Mouse (Mus musculus) midbrain, embryonic 10.5 days (tissue): ENCODE results near the gene Ppp2r5d. TPM values are rescaled to one million over a fixed set of nuclear protein-coding genes. Genes with fewer than 3 reads are reported as not detected.
A peak's percentile ranks its signal among the peaks of the same experiment; 100 is the strongest.

Experiments
- DNase-seq: peaks from one replicate; pipeline ENCODE4 v3.0.0-alpha.2; 2017; ENCODE audit warnings: low spot score
- H3K27ac ChIP-seq: fragments of 300-500 bp; sonication (generic); replicated peaks from 2 replicates; pipeline ENCODE4 v1.5.1; 2016; ENCODE audit warnings: mild to moderate bottlenecking
- H3K27me3 ChIP-seq: fragments of 300-500 bp; sonication (generic); 2 replicates; pipeline ENCODE4 v1.6.1; 2016; ENCODE audit warnings: low read depth, mild to moderate bottlenecking; ENCODE audit not compliant: poor library complexity, severe bottlenecking
- H3K36me3 ChIP-seq: fragments of 300-500 bp; sonication (generic); 2 replicates; pipeline ENCODE4 v1.6.1; 2016; ENCODE audit warnings: mild to moderate bottlenecking, moderate library complexity
- H3K4me1 ChIP-seq: fragments of 300-500 bp; sonication (generic); 2 replicates; pipeline ENCODE4 v1.6.1; 2016
- H3K4me3 ChIP-seq: fragments of 300-500 bp; sonication (generic); 2 replicates; pipeline ENCODE4 v1.5.1; 2016; ENCODE audit warnings: mild to moderate bottlenecking, moderate library complexity
- H3K9me3 ChIP-seq: fragments of 300-500 bp; sonication (generic); replicated peaks from 2 replicates; pipeline ENCODE4 v1.6.1; 2016; ENCODE audit warnings: mild to moderate bottlenecking
- WGBS: fragments of 180-500 bp; shearing (Covaris S2); methylation state at CpG from one replicate; pipeline ENCODE4 v1.1.7; 2016; 5-methylcytosine and 5-hydroxymethylcytosine counted together
- polyA plus RNA-seq: library from polyadenylated mRNA; unstranded; fragments of >200 nt; fragmentation: Nextera tagmentation; extraction: Ambion mirVana; gene quantifications from 2 replicates; pipeline ENCODE4 v1.2.1, GENCODE M21; 2016

The Ppp2r5d gene
- polyA plus RNA-seq, 1 experiment from 2014 or later: 146 TPM

GRCm38 (mm10) chr17:46734055-46734454 is 29.1 kb upstream of the Ppp2r5d start:
- peaks cover 15% of the 10 kb centered on the region for H3K27me3 ChIP-seq
- no peaks in the 10 kb centered on the region for H3K9me3 ChIP-seq
- no peak overlapping the region for H3K27ac ChIP-seq
- H3K36me3 ChIP-seq: peaks cover 49% of the 10 kb centered on the region
- DNase-seq: no peak
- H3K4me1 ChIP-seq: peaks cover 1% of the 10 kb centered on the region
- 94% methylated on average over 3 of the region's 3 CpGs for WGBS
- H3K4me3 ChIP-seq: no peak overlapping the region

DNA sequence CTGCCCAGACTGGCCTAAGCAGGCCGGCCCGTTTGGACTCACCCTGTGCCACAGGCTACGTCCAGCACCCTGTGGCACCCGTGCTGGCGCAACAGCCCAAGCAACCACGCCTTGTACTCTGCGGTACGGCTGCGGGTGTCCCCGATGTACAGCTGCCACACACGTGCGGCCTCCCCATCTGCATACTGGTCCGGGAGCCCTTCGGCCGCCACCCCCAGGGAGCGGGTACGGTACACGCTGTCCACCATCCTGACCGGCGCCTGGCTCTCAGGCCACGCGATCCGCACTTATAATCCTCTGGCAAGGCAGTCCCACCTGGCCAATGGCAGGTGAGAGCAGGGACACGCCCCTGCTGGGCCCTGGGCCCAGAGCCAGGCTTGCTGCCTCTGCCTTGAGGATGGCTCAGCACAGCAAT is 24.0 kb upstream of the Ppp2r5d start, which contains the start of gene Gnmt:
Gnmt (minus strand) TSS at position 265 of the 415 bp plus-strand sequence.
- no peaks in the 10 kb centered on the region for H3K9me3 ChIP-seq
- 18% methylated on average over 24 of the region's 24 CpGs for WGBS
- peaks cover 11% of the 10 kb centered on the region for H3K4me1 ChIP-seq
- H3K36me3 ChIP-seq: peaks cover 28% of the 10 kb centered on the region
- no peak within 1 kb of the TSS for H3K27ac ChIP-seq
- H3K27me3 ChIP-seq: peaks cover 28% of the 10 kb centered on the region
- H3K4me3 ChIP-seq: no peak within 1 kb of the TSS
- DNase-seq: no peak

- DNase-seq: no peak
- Histone ChIP-seq H3K36me3 (peaks cover 28% of the 10 kb centered on the region), H3K4me1 (peaks cover 11% of the 10 kb centered on the region), H3K4me3 (no peak overlapping the region), H3K9me3 (no peaks in the 10 kb centered on the region), H3K27me3 (peaks cover 28% of the 10 kb centered on the region), H3K27ac (no peak overlapping the region)
- 50% methylated on average over 11 of the region's 11 CpGs for WGBS
These were observed 23.6 kb upstream of the Ppp2r5d start for GRCm38 (mm10) chr17:46728496-46728895.

DNA sequence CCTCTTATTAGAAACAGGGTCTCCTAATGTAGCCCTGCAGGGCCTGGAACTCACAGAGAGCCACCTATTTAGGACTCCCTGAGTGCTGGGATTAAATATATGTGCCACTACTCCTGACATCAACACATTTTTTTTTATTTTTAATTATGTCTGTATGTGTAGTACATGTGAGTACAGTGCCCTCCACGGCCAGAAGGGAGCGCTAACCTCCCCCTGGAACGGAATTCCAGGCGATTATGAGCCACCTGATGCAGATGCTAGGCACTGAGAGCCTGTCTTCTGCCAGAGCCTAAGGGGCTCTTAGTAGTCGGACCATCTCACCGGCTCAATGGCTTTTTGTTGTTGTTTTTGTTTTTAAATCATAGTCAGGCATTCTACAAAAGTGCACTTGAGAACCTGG is 23.1 kb upstream of the Ppp2r5d start:
- no peak overlapping the region for H3K4me3 ChIP-seq
- peaks cover 11% of the 10 kb centered on the region for H3K4me1 ChIP-seq
- 39% methylated on average over 6 of the region's 6 CpGs for WGBS
- H3K9me3 ChIP-seq: no peaks in the 10 kb centered on the region
- H3K27me3 ChIP-seq: peaks cover 28% of the 10 kb centered on the region
- DNase-seq: no peak
- H3K36me3 ChIP-seq: peaks cover 32% of the 10 kb centered on the region
- H3K27ac ChIP-seq: no peak overlapping the region

DNA sequence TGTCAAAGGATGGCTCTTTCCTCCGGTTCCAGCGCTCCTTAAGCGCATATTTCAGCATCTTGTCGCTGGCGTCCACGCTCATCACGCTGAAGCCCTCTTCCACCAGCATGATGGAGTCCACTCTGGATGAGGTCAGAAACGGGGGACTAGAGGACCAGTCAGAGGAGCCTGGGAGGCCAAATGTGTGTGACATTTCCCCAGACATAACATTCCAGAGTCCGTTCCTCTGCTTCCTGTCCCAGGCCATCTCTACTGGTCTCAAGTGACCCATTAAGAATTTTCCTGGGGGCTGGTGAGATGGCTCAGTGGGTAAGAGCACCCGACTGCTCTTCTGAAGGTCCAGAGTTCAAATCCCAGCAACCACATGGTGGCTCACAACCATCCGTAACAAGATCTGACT is 22.4 kb upstream of the Ppp2r5d start:
- no peak overlapping the region for H3K4me3 ChIP-seq
- peaks cover 39% of the 10 kb centered on the region for H3K36me3 ChIP-seq
- 92% methylated on average over 11 of the region's 11 CpGs for WGBS
- peaks cover 28% of the 10 kb centered on the region for H3K27me3 ChIP-seq
- DNase-seq: no peak
- H3K9me3 ChIP-seq: no peaks in the 10 kb centered on the region
- H3K4me1 ChIP-seq: peaks cover 11% of the 10 kb centered on the region
- no peak overlapping the region for H3K27ac ChIP-seq

GRCm38 (mm10) chr17:46725731-46726645 is 21.1 kb upstream of the Ppp2r5d start:
- DNase-seq: no peak
- no peaks in the 10 kb centered on the region for H3K9me3 ChIP-seq
- WGBS: 95% methylated on average over 26 of the region's 26 CpGs
- H3K4me1 ChIP-seq: peaks cover 11% of the 10 kb centered on the region
- H3K27me3 ChIP-seq: peaks cover 28% of the 10 kb centered on the region
- H3K4me3 ChIP-seq: no peak overlapping the region
- peaks cover 50% of the 10 kb centered on the region for H3K36me3 ChIP-seq
- no peak overlapping the region for H3K27ac ChIP-seq

DNA sequence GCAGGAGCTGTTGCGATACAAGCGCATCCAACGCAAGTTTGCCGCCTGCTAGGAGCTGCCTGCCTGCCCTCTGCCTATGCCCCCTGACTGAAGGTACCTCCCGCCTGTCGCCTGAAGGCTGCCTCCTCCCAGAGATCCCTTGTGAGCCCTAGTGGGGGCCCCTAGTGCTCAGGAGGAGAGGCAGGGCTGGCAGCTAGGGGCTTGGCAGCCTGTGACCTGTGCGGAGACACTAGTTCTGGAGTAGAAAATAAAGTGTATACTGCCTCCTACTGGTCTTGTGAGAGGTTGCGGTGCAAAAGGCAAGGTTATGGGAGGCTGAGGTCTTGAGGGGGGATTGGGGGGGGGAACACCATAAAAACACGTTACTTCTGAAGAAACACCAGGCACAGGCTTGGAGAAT is 20.4 kb upstream of the Ppp2r5d start:
- Histone ChIP-seq H3K4me3 (no peak overlapping the region), H3K27me3 (peaks cover 26% of the 10 kb centered on the region), H3K27ac (no peak overlapping the region), H3K9me3 (no peaks in the 10 kb centered on the region), H3K4me1 (peaks cover 11% of the 10 kb centered on the region), H3K36me3 (peaks cover 57% of the 10 kb centered on the region)
- WGBS: 55% methylated on average over 9 of the region's 9 CpGs
- peak; percentile 44 for DNase-seq

- H3K36me3 ChIP-seq: peaks cover 57% of the 10 kb centered on the region
- no peak overlapping the region for H3K4me3 ChIP-seq
- H3K27me3 ChIP-seq: peaks cover 19% of the 10 kb centered on the region
- H3K9me3 ChIP-seq: no peaks in the 10 kb centered on the region
- H3K27ac ChIP-seq: no peak overlapping the region
- peaks cover 11% of the 10 kb centered on the region for H3K4me1 ChIP-seq
- WGBS: 82% methylated on average over 20 of the region's 20 CpGs
- DNase-seq: no peak
These were observed 19.7 kb upstream of the Ppp2r5d start for GRCm38 (mm10) chr17:46724477-46725084.

DNA sequence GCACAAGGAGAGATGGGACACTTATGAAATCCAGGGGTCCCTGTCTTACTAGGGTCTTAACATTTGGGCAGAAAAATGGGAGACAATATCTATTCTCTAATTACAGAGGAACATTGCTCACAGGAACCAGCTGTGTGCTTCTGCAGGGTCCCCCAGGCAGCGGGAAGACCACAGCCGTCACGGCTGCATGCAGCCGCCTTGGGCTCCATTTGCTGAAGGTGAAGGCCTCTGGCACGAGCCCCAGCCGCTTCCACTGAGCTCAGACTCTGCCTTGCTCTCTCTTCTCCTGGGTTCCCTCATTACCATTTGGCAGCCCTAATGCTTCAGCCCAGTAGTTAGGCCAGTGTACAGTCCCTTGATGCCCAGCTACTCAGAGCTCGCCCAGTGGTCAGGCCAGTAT is 16.2 kb upstream of the Ppp2r5d start:
- Histone ChIP-seq H3K27ac (no peak overlapping the region), H3K9me3 (no peaks in the 10 kb centered on the region), H3K36me3 (peaks cover 75% of the 10 kb centered on the region), H3K27me3 (no peaks in the 10 kb centered on the region), H3K4me3 (no peak overlapping the region), H3K4me1 (peaks cover 5% of the 10 kb centered on the region; the same call in 1 of the 2 replicates)
- no peak for DNase-seq
- WGBS: 90% methylated on average over 7 of the region's 7 CpGs

GRCm38 (mm10) chr17:46714756-46715481 is 10.0 kb upstream of the Ppp2r5d start:
- Histone ChIP-seq H3K4me1 (peaks cover 31% of the 10 kb centered on the region), H3K36me3 (peaks cover 52% of the 10 kb centered on the region), H3K9me3 (no peaks in the 10 kb centered on the region), H3K27me3 (no peaks in the 10 kb centered on the region), H3K4me3 (no peak overlapping the region), H3K27ac (no peak overlapping the region)
- no peak for DNase-seq
- WGBS: 94% methylated on average over 11 of the region's 11 CpGs

- H3K4me3 ChIP-seq: no peak overlapping the region
- WGBS: 91% methylated on average over 9 of the region's 9 CpGs
- no peaks in the 10 kb centered on the region for H3K9me3 ChIP-seq
These were observed 8.9 kb upstream of the Ppp2r5d start for GRCm38 (mm10) chr17:46713849-46714248.

DNA sequence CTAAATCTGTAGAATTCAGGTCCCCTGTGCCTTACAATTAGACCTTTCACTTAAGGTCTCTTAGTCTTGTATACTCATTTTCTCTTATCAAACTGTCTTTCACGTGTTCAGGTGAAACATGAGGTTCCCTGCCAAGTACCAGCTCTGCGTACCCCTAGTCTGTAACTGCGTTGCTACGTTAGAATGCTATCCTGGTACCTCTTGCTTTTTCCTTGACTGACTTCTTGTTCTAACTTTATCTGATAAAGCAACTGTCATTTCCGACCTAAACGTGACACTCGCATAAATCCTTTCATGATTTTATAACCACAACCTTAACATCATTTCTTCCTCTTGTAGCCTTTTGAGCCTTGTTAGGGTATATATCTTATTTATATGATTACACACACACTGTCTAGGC is 7.5 kb upstream of the Ppp2r5d start:
- WGBS: 78% methylated on average over 7 of the region's 7 CpGs
- H3K27ac ChIP-seq: no peak overlapping the region; the same call in 1 of the 2 replicates
- H3K4me1 ChIP-seq: peaks cover 31% of the 10 kb centered on the region
- peaks cover 45% of the 10 kb centered on the region for H3K36me3 ChIP-seq
- DNase-seq: no peak
- no peaks in the 10 kb centered on the region for H3K27me3 ChIP-seq
- no peaks in the 10 kb centered on the region for H3K9me3 ChIP-seq
- peak overlapping the region; percentile 99 for H3K4me3 ChIP-seq

More at GRCm38 (mm10) chr17:46713849-46714248, 8.9 kb upstream of the Ppp2r5d start:
- DNase-seq: no peak
- peaks cover 48% of the 10 kb centered on the region for H3K36me3 ChIP-seq
- peaks cover 31% of the 10 kb centered on the region for H3K4me1 ChIP-seq
- no peaks in the 10 kb centered on the region for H3K27me3 ChIP-seq
- H3K27ac ChIP-seq: no peak overlapping the region
